Mouse (Mus musculus) midbrain, embryonic 15.5 days (tissue): Measurements from ENCODE around the gene Myom3. TPM values are rescaled to one million over a fixed set of nuclear protein-coding genes. Genes with fewer than 3 reads are reported as not detected.

ENCODE experiments used
- ATAC-seq: fragments of 200-750 bp; cut with Nextera tagmentation; replicated peaks from 2 replicates; pipeline ENCODE4 v1.8.0; 2017; ENCODE audit warnings: moderate TSS enrichment
- H3K27ac ChIP-seq: fragments of 300-500 bp; sonication (generic); 2 replicates; pipeline ENCODE4 v1.5.1; 2015; ENCODE audit warnings: mild to moderate bottlenecking, inconsistent platforms
- H3K27me3 ChIP-seq: fragments of 300-500 bp; sonication (generic); replicated peaks from 2 replicates; pipeline ENCODE4 v1.6.1; 2015; ENCODE audit warnings: inconsistent platforms
- H3K36me3 ChIP-seq: fragments of 300-500 bp; sonication (generic); replicated peaks from 2 replicates; pipeline ENCODE4 v1.6.1; 2015; ENCODE audit warnings: inconsistent platforms
- H3K4me1 ChIP-seq: fragments of 300-500 bp; sonication (generic); 2 replicates; pipeline ENCODE4 v1.6.1; 2015; ENCODE audit warnings: inconsistent platforms
- H3K4me2 ChIP-seq: fragments of 300-500 bp; sonication (generic); 2 replicates; pipeline ENCODE4 v1.6.1; 2015; ENCODE audit warnings: inconsistent platforms, mild to moderate bottlenecking, moderate library complexity
- H3K4me3 ChIP-seq: fragments of 300-500 bp; sonication (generic); 2 replicates; pipeline ENCODE4 v1.5.1; 2015; ENCODE audit warnings: mild to moderate bottlenecking, inconsistent platforms
- H3K9ac ChIP-seq: fragments of 300-500 bp; sonication (generic); 2 replicates; pipeline ENCODE4 v1.6.1; 2015; ENCODE audit warnings: mild to moderate bottlenecking, inconsistent platforms
- H3K9me3 ChIP-seq: fragments of 300-500 bp; sonication (generic); 2 replicates; pipeline ENCODE4 v1.6.1; 2016; ENCODE audit warnings: inconsistent platforms
- WGBS: fragments of 180-500 bp; shearing (Covaris S2); methylation state at CpG from one replicate; pipeline ENCODE4 v1.1.7; 2015; ENCODE audit warnings: mixed read lengths; 5-methylcytosine and 5-hydroxymethylcytosine counted together
- polyA plus RNA-seq: library from polyadenylated mRNA; unstranded; fragments of >200 nt; fragmentation: Nextera tagmentation; extraction: Ambion mirVana; gene quantifications from 2 replicates; pipeline ENCODE4 v1.2.1, GENCODE M21; 2015

Gene Myom3
- polyA plus RNA-seq, 1 experiment from 2014 or later = 0.27 TPM

GRCm38 (mm10) chr4:135764700-135765099 is 5.2 kb downstream of the Myom3 start:
- H3K4me2 ChIP-seq = no peak overlapping the region
- ATAC-seq = no peak

GRCm38 (mm10) chr4:135765707-135766106 is 6.2 kb downstream of the Myom3 start:
- Histone ChIP-seq H3K27ac (no peak overlapping the region), H3K4me3 (no peak overlapping the region), H3K4me1 (peaks cover 5% of the 10 kb centered on the region), H3K27me3 (no peaks in the 10 kb centered on the region), H3K9me3 (no peaks in the 10 kb centered on the region), H3K9ac (no peak overlapping the region), H3K4me2 (no peak overlapping the region), H3K36me3 (no peaks in the 10 kb centered on the region)
- ATAC-seq = no peak
- WGBS = 73% methylated on average over 8 of the region's 8 CpGs

More at GRCm38 (mm10) chr4:135764700-135765099, 5.2 kb downstream of the Myom3 start:
- Histone ChIP-seq H3K4me3 (no peak overlapping the region), H3K27me3 (no peaks in the 10 kb centered on the region), H3K9me3 (no peaks in the 10 kb centered on the region), H3K9ac (no peak overlapping the region), H3K4me1 (peaks cover 5% of the 10 kb centered on the region), H3K27ac (no peak overlapping the region), H3K36me3 (no peaks in the 10 kb centered on the region)
- 88% methylated on average over 13 of the region's 13 CpGs for WGBS

GRCm38 (mm10) chr4:135766976-135767375 is 7.5 kb downstream of the Myom3 start:
- Histone ChIP-seq H3K4me3 (no peak overlapping the region), H3K27ac (no peak overlapping the region), H3K4me1 (peaks cover 5% of the 10 kb centered on the region), H3K36me3 (no peaks in the 10 kb centered on the region), H3K9me3 (no peaks in the 10 kb centered on the region), H3K27me3 (no peaks in the 10 kb centered on the region), H3K4me2 (no peak overlapping the region), H3K9ac (no peak overlapping the region)
- 81% methylated on average over 3 of the region's 3 CpGs for WGBS
- no peak for ATAC-seq

GRCm38 (mm10) chr4:135768572-135769526 is 9.3 kb downstream of the Myom3 start:
- WGBS = 57% methylated on average over 14 of the region's 14 CpGs
- ATAC-seq = no peak
- no peak overlapping the region for H3K4me2 ChIP-seq

GRCm38 (mm10) chr4:135770611-135771305 is 11.2 kb downstream of the Myom3 start:
- ATAC-seq = no peak
- H3K4me1 ChIP-seq = no peaks in the 10 kb centered on the region
- no peaks in the 10 kb centered on the region for H3K9me3 ChIP-seq
- WGBS = 82% methylated on average over 18 of the region's 18 CpGs
- no peaks in the 10 kb centered on the region for H3K36me3 ChIP-seq
- H3K27ac ChIP-seq = no peak overlapping the region
- no peak overlapping the region for H3K9ac ChIP-seq
- no peak overlapping the region for H3K4me3 ChIP-seq
- no peak overlapping the region for H3K4me2 ChIP-seq
- H3K27me3 ChIP-seq = no peaks in the 10 kb centered on the region

More at GRCm38 (mm10) chr4:135768572-135769526, 9.3 kb downstream of the Myom3 start:
- Histone ChIP-seq H3K9ac (no peak overlapping the region), H3K27me3 (no peaks in the 10 kb centered on the region), H3K4me1 (no peaks in the 10 kb centered on the region), H3K36me3 (no peaks in the 10 kb centered on the region), H3K4me3 (no peak overlapping the region), H3K27ac (no peak overlapping the region), H3K9me3 (no peaks in the 10 kb centered on the region)

- H3K9me3 ChIP-seq = no peaks in the 10 kb centered on the region
- ATAC-seq = no peak
- H3K27me3 ChIP-seq = no peaks in the 10 kb centered on the region
- no peak overlapping the region for H3K27ac ChIP-seq
- no peak overlapping the region for H3K4me2 ChIP-seq
- H3K36me3 ChIP-seq = no peaks in the 10 kb centered on the region
- H3K4me3 ChIP-seq = no peak overlapping the region
- WGBS = 84% methylated on average over 6 of the region's 6 CpGs
- H3K9ac ChIP-seq = no peak overlapping the region
- H3K4me1 ChIP-seq = no peaks in the 10 kb centered on the region
These were observed 12.1 kb downstream of the Myom3 start for GRCm38 (mm10) chr4:135771592-135771991.

- H3K4me1 ChIP-seq = no peaks in the 10 kb centered on the region
- H3K4me2 ChIP-seq = no peak overlapping the region
- no peak overlapping the region for H3K4me3 ChIP-seq
- H3K9ac ChIP-seq = no peak overlapping the region
- ATAC-seq = no peak
- no peaks in the 10 kb centered on the region for H3K36me3 ChIP-seq
- H3K27ac ChIP-seq = no peak overlapping the region
- no peaks in the 10 kb centered on the region for H3K27me3 ChIP-seq
- no peaks in the 10 kb centered on the region for H3K9me3 ChIP-seq
- WGBS = 72% methylated on average over 4 of the region's 4 CpGs
These were observed 13.2 kb downstream of the Myom3 start for GRCm38 (mm10) chr4:135772671-135773070.

- no peaks in the 10 kb centered on the region for H3K9me3 ChIP-seq
- no peak overlapping the region for H3K9ac ChIP-seq
- no peak for ATAC-seq
- no peaks in the 10 kb centered on the region for H3K36me3 ChIP-seq
- H3K27me3 ChIP-seq = no peaks in the 10 kb centered on the region
- 62% methylated on average over 8 of the region's 8 CpGs for WGBS
- H3K27ac ChIP-seq = no peak overlapping the region
- H3K4me1 ChIP-seq = no peaks in the 10 kb centered on the region
- H3K4me3 ChIP-seq = no peak overlapping the region
- no peak overlapping the region for H3K4me2 ChIP-seq
These were observed 15.0 kb downstream of the Myom3 start for GRCm38 (mm10) chr4:135774496-135774895.

GRCm38 (mm10) chr4:135776850-135777249 is 17.3 kb downstream of the Myom3 start:
- WGBS = 85% methylated on average over 4 of the region's 4 CpGs
- no peaks in the 10 kb centered on the region for H3K4me1 ChIP-seq
- H3K9ac ChIP-seq = no peak overlapping the region
- H3K9me3 ChIP-seq = no peaks in the 10 kb centered on the region
- H3K27ac ChIP-seq = no peak overlapping the region
- H3K4me2 ChIP-seq = no peak overlapping the region
- no peaks in the 10 kb centered on the region for H3K27me3 ChIP-seq
- ATAC-seq = no peak
- no peaks in the 10 kb centered on the region for H3K36me3 ChIP-seq
- no peak overlapping the region for H3K4me3 ChIP-seq

- WGBS = 76% methylated on average over 9 of the region's 9 CpGs
- no peak for ATAC-seq
- Histone ChIP-seq H3K27ac (no peak overlapping the region), H3K27me3 (no peaks in the 10 kb centered on the region), H3K4me3 (no peak overlapping the region), H3K9ac (no peak overlapping the region), H3K36me3 (no peaks in the 10 kb centered on the region), H3K4me2 (no peak overlapping the region), H3K9me3 (no peaks in the 10 kb centered on the region), H3K4me1 (no peaks in the 10 kb centered on the region)
These were observed 20.1 kb downstream of the Myom3 start for GRCm38 (mm10) chr4:135779661-135780060.

GRCm38 (mm10) chr4:135780255-135780654 is 20.7 kb downstream of the Myom3 start:
- WGBS = 84% methylated on average over 3 of the region's 3 CpGs
- Histone ChIP-seq H3K4me3 (no peak overlapping the region), H3K4me2 (no peak overlapping the region), H3K27ac (no peak overlapping the region), H3K36me3 (no peaks in the 10 kb centered on the region), H3K9me3 (no peaks in the 10 kb centered on the region), H3K9ac (no peak overlapping the region), H3K4me1 (no peaks in the 10 kb centered on the region), H3K27me3 (no peaks in the 10 kb centered on the region)
- no peak for ATAC-seq

GRCm38 (mm10) chr4:135781304-135781703 is 21.8 kb downstream of the Myom3 start:
- no peak overlapping the region for H3K9ac ChIP-seq
- no peak for ATAC-seq
- H3K27me3 ChIP-seq = no peaks in the 10 kb centered on the region
- H3K4me1 ChIP-seq = no peaks in the 10 kb centered on the region
- no peaks in the 10 kb centered on the region for H3K36me3 ChIP-seq
- WGBS = 86% methylated on average over 5 of the region's 5 CpGs
- no peak overlapping the region for H3K27ac ChIP-seq
- H3K9me3 ChIP-seq = no peaks in the 10 kb centered on the region
- no peak overlapping the region for H3K4me3 ChIP-seq
- no peak overlapping the region for H3K4me2 ChIP-seq
